Mouse (Mus musculus) brain, embryonic 14.5 days (tissue): ENCODE data around the gene Unc45a.

Experiments used
- CTCF ChIP-seq: fragments of 200-500 bp; IDR thresholded peaks from 2 replicates; pipeline ENCODE4 v1.5.1; 2012; ENCODE audit warnings: inconsistent platforms, mild to moderate bottlenecking, moderate library complexity, borderline replicate concordance; ENCODE audit not compliant: insufficient read depth, insufficient read length; ENCODE audit errors: extremely low read depth
- POLR2A ChIP-seq: fragments of 200-500 bp; IDR thresholded peaks from 2 replicates; pipeline ENCODE4 v1.6.1; 2012; ENCODE audit warnings: mild to moderate bottlenecking, inconsistent platforms, borderline replicate concordance; ENCODE audit not compliant: poor library complexity, insufficient read depth, insufficient read length, severe bottlenecking; ENCODE audit errors: extremely low read depth

- no peak for TF ChIP-seq CTCF
- TF ChIP-seq POLR2A = no peak
Observed at GRCm38 (mm10) chr7:80280998-80281397, 59.8 kb downstream of the Unc45a start.
